Mouse (Mus musculus) limb, embryonic 14.5 days (tissue): Measurements from ENCODE around the gene Mrpl9. TPM values are rescaled to one million over a fixed set of nuclear protein-coding genes. Genes with fewer than 3 reads are reported as not detected.

Experiments used
- ATAC-seq: fragments of 200-750 bp; cut with Nextera tagmentation; 2 replicates; pipeline ENCODE4 v1.8.0; 2017; ENCODE audit warnings: low read depth, moderate number of reproducible peaks, moderate TSS enrichment; ENCODE audit not compliant: low FRiP score
- DNase-seq: peaks from one replicate; pipeline ENCODE4 v3.0.0-alpha.2; 2015; ENCODE audit warnings: low spot score
- H3K27ac ChIP-seq: fragments of 300-500 bp; sonication (generic); replicated peaks from 2 replicates; pipeline ENCODE4 v1.5.1; 2014; ENCODE audit warnings: low read depth, mild to moderate bottlenecking, low read length, moderate library complexity, mixed read lengths
- H3K27me3 ChIP-seq: fragments of 300-500 bp; sonication (generic); 2 replicates; pipeline ENCODE4 v1.6.1; 2014; ENCODE audit warnings: low read length, mixed read lengths; ENCODE audit not compliant: control insufficient read depth, insufficient read depth
- H3K36me3 ChIP-seq: fragments of 300-500 bp; sonication (generic); 2 replicates; pipeline ENCODE4 v1.6.1; 2014; ENCODE audit warnings: mild to moderate bottlenecking, low read length, moderate library complexity, mixed read lengths; ENCODE audit not compliant: control insufficient read depth, insufficient read depth
- H3K4me1 ChIP-seq: fragments of 300-500 bp; sonication (generic); 2 replicates; pipeline ENCODE4 v1.6.1; 2014; ENCODE audit warnings: antibody characterized with exemption, low read length, mixed read lengths; ENCODE audit not compliant: control insufficient read depth, insufficient read depth
- H3K4me2 ChIP-seq: fragments of 300-500 bp; sonication (generic); replicated peaks from 2 replicates; pipeline ENCODE4 v1.6.1; 2014; ENCODE audit warnings: low read depth, mild to moderate bottlenecking, low read length, moderate library complexity; ENCODE audit not compliant: severe bottlenecking
- H3K4me3 ChIP-seq: fragments of 300-500 bp; sonication (generic); replicated peaks from 2 replicates; pipeline ENCODE4 v1.5.1; 2014; ENCODE audit warnings: low read length
- H3K9ac ChIP-seq: fragments of 300-500 bp; sonication (generic); 2 replicates; pipeline ENCODE4 v1.6.1; 2014; ENCODE audit warnings: mild to moderate bottlenecking, low read depth, low read length, moderate library complexity; ENCODE audit not compliant: severe bottlenecking
- H3K9me3 ChIP-seq: fragments of 300-500 bp; sonication (generic); 2 replicates; pipeline ENCODE4 v1.6.1; 2016; ENCODE audit warnings: low read length; ENCODE audit not compliant: control insufficient read depth
- POLR2A ChIP-seq: fragments of 200-500 bp; IDR thresholded peaks from 2 replicates; pipeline ENCODE4 v1.8.0; 2012; ENCODE audit warnings: inconsistent platforms, mild to moderate bottlenecking, moderate library complexity, borderline replicate concordance; ENCODE audit not compliant: insufficient read depth, insufficient read length; ENCODE audit errors: extremely low read depth
- WGBS: fragments of 180-500 bp; shearing (Covaris S2); extraction: QIAGEN DNeasy Blood & Tissue Kit; methylation state at CpG from one replicate; pipeline ENCODE4 v1.1.7; 2014; 5-methylcytosine and 5-hydroxymethylcytosine counted together
- polyA plus RNA-seq, 2 experiments: library from polyadenylated mRNA; depleted of rRNA in 1 of 2; stranded (reverse) in 1 of 2; unstranded in 1 of 2; fragments of >200 nt; fragmentation: Nextera tagmentation in 1 of 2; extraction: Ambion mirVana in 1 of 2; gene quantifications; 2 replicates each; pipeline versions ENCODE4 v1.2.1 to v1.2.3; 2012 to 2014

The Mrpl9 gene
- polyA plus RNA-seq (2012; rRNA removed): 51.7 and 55.9 TPM in 2 replicates
- polyA plus RNA-seq (2014; fragmentation: Nextera tagmentation; extraction: Ambion mirVana): 52.8 and 63.4 TPM in 2 replicates

DNA sequence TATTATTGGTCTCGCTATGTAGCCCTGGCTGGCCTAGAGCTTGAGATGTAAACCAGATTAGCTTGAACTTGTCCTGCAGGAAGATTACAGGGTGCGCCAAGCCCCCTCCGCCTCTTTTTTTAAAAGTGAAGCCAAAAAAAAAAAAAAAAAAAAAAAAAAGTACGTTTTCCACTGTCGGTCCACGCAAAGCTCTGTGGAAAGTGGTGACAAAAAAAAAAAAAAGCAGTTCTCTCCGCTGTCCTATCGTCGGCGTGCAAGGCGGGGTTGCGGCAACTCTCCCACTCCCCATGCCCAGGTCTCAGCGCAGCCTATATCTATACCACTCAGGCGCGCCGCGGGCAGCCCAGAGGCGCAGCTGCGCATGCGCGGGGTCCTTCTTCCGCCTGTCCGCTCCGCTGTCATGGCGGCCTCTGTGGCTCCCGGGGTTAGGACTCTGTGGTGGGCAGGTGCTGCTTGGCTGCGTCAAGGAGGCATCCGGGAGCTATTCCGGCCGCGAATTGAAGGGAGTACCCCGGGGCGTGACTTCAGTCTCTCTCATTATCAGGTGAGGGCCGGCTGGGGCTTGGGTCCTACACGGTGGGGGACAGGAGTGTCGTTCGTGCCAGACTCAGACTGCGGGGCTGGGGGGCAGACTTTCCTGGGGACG lies at the start of gene Mrpl9:
Mrpl9 (plus strand) TSS at position 368 of the 646 bp plus-strand sequence.
- Histone ChIP-seq H3K9ac (peak within 1 kb of the TSS; percentile 84), H3K27ac (0 out of 2 replicates have a peak within 1 kb of the TSS, but pooled peaks have one; percentile 15), H3K4me3 (peak within 1 kb of the TSS; percentile 92), H3K27me3 (no peaks in the 10 kb centered on the region), H3K36me3 (peaks cover 36% of the 10 kb centered on the region), H3K9me3 (no peaks in the 10 kb centered on the region), H3K4me1 (peaks cover 6% of the 10 kb centered on the region; the same call in 1 of the 2 replicates), H3K4me2 (peak within 1 kb of the TSS; percentile 70)
- under 1% methylated on average over 36 of the region's 39 CpGs for WGBS
- peak; percentile 97 for DNase-seq
- TF ChIP-seq POLR2A: peak; percentile 92; the same call in 1 of the 2 replicates
- peak; percentile 98 for ATAC-seq

DNA sequence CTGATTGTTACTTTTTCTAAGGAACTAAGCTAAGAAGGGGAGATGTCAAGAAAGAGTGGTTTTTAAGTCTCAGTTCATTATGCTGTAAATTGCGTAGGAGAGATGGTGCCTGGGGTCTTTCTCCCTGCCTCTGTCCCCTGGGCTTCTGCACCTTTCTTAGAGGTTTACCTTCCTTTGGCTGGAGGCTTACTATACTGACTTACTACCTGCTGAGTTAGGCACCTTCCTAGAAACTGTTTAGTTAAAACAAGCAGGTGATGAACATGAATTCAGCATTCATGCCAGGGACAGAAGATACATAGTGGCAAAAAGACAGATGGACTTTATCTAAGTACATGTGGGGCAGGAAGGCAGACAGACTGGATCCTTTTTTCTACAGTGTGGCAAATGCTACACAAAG lies 46.8 kb upstream of the Mrpl9 start:
- H3K9me3 ChIP-seq: no peaks in the 10 kb centered on the region
- ATAC-seq: no peak
- no peak for TF ChIP-seq POLR2A

DNA sequence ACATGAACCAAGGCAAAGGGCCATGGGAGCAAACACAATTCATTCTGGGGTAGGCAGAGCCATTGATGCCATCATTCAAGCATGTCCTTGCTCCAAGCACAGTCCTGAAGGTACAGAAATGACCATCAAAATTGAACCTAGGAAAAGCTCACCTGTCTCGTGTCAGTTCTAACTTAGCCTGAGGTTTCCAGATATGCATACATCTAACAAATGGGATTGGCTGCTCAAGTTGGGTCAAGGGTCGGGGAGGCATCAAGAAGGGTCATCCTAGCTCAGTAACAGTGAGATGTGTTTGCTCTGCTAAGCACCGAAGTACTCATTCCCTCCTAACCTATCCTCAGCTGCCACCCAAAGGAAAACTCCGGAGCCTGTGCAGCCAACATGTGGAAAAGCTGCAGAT lies 46.3 kb upstream of the Mrpl9 start:
- no peak overlapping the region for H3K9ac ChIP-seq
- H3K36me3 ChIP-seq: no peaks in the 10 kb centered on the region
- H3K27me3 ChIP-seq: peaks cover 38% of the 10 kb centered on the region
- no peak overlapping the region for H3K27ac ChIP-seq
- no peaks in the 10 kb centered on the region for H3K4me1 ChIP-seq
- no peak overlapping the region for H3K4me3 ChIP-seq
- ATAC-seq (no peak), DNase-seq (no peak)
- WGBS: 71% methylated on average over 4 of the region's 4 CpGs
- no peak overlapping the region for H3K4me2 ChIP-seq
- H3K9me3 ChIP-seq: no peaks in the 10 kb centered on the region
- TF ChIP-seq POLR2A: no peak

More for the DNA sequence above, 46.8 kb upstream of the Mrpl9 start:
- H3K36me3 ChIP-seq: no peaks in the 10 kb centered on the region
- no peak overlapping the region for H3K9ac ChIP-seq
- no peak overlapping the region for H3K4me3 ChIP-seq
- H3K4me2 ChIP-seq: no peak overlapping the region
- WGBS: 52% methylated on average over 1 of the region's 1 CpGs
- peaks cover 33% of the 10 kb centered on the region for H3K27me3 ChIP-seq
- no peak overlapping the region for H3K27ac ChIP-seq
- no peaks in the 10 kb centered on the region for H3K4me1 ChIP-seq
- no peak for DNase-seq

DNA sequence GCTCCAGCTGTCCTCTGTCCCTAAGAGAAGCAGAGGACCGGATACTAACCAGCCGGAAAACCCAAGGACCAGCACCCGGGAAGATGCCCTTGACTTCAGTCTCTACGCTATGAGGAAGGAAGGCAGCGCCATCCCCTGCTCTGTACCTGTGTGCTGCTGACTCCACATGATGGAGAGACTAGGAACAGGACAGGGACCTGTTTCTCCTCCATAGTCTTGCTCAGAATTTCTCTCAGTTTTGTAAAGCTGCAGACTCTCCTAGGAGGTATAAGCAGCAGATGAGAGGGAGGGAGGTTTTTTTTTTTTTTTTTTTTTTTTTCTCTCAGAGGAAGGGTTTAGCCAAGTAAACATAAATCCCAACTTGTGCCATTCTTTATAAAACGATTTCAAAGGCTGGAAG lies 44.9 kb upstream of the Mrpl9 start, which contains the start of gene Lingo4:
Lingo4 (plus strand) TSS at position 301 of the 400 bp plus-strand sequence.
- TF ChIP-seq POLR2A: no peak
- WGBS: 60% methylated on average over 6 of the region's 6 CpGs
- H3K9me3 ChIP-seq: no peaks in the 10 kb centered on the region
- H3K4me3 ChIP-seq: peak within 1 kb of the TSS; percentile 21
- no peaks in the 10 kb centered on the region for H3K4me1 ChIP-seq
- no peak within 1 kb of the TSS for H3K27ac ChIP-seq
- H3K9ac ChIP-seq: peak within 1 kb of the TSS; percentile 40; the same call in 1 of the 2 replicates
- H3K27me3 ChIP-seq: peaks cover 43% of the 10 kb centered on the region
- no peak for DNase-seq
- H3K4me2 ChIP-seq: peak within 1 kb of the TSS; percentile 46
- no peak for ATAC-seq
- H3K36me3 ChIP-seq: no peaks in the 10 kb centered on the region

DNA sequence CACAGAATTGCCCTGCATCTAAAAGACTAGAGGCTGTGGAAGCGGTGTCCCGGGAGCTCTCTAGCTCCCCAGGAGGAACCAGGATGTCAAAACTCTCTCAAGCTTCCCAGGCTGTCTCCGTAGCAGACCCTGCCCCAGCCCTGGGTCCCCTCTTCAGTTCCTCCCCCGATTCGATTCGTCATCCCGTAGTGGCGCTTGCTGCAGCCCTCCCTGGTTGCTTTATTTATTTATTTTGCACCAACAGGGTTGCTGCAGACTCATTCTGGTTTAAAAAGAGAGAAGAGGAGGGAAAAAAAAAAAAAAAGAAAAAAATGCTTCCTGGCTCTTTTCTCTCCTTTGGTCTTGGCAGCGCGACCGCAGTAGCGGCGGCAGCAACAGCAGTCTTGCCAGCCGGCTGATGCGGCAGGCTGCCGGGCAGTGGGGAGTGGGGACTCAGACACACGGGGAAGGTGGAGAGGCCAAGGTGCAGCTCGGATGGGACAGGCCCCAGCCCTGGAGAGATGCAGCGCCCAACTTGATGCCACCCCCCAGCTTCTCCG lies 44.1 kb upstream of the Mrpl9 start:
- H3K4me3 ChIP-seq: peak overlapping the region; percentile 21
- ATAC-seq (no peak), DNase-seq (peak; percentile 13)
- peak overlapping the region; percentile 40; the same call in 1 of the 2 replicates for H3K9ac ChIP-seq
- no peak for TF ChIP-seq POLR2A
- peaks cover 43% of the 10 kb centered on the region for H3K27me3 ChIP-seq
- H3K27ac ChIP-seq: no peak overlapping the region
- H3K4me1 ChIP-seq: no peaks in the 10 kb centered on the region
- no peaks in the 10 kb centered on the region for H3K36me3 ChIP-seq
- no peaks in the 10 kb centered on the region for H3K9me3 ChIP-seq
- peak overlapping the region; percentile 46 for H3K4me2 ChIP-seq
- 3% methylated on average over 20 of the region's 20 CpGs for WGBS
